Mouse (Mus musculus): ENCODE data around the gene Serpinb3c.
"Not testable (repeated sequence)": the region's sequence is repeated elsewhere in the genome, so short reads cannot be mapped to it uniquely, and the experiment has no call there.

The Serpinb3c gene

GRCm38 (mm10) chr1:107278261-107278660 is at the start of gene Serpinb3c, which contains the start of gene Serpinb3b:
Gene Serpinb3c (minus strand): TSS chr1:107278371.
Gene Serpinb3b (minus strand): TSS chr1:107278361.
- not testable (repeated sequence) for DNase-seq

- DNase-seq = not testable (repeated sequence)
Observed at GRCm38 (mm10) chr1:107243170-107243569, 35.0 kb downstream of the Serpinb3c start.

Measured in thymus, postnatal 36 days (tissue).